Comparison of ENCODE assay signal across 8 mouse cellular contexts in genomic region chr2:25180478-25180903, GRCm38 (mm10). TPM values are rescaled to one million over a fixed set of nuclear protein-coding genes. Genes with fewer than 3 reads are reported as not detected.
DNase-seq lines count a peak whose midpoint lies in the region; ATAC-seq lines count a peak whose summit lies in the region.

Gene Nrarp, plus strand, starts transcription at chr2:25180758.

- peak within 1 kb of the TSS; percentile 59 for H3K4me3 ChIP-seq in hindbrain, embryonic 14.5 days (replicated peaks; ENCODE audit: low read length)

- H3K9ac ChIP-seq in hindbrain, embryonic 14.5 days, result peak within 1 kb of the TSS; percentile 64

- peak; percentile 88 for ATAC-seq in hindbrain, embryonic 14.5 days (ENCODE audit: low FRiP score)

- H3K36me3 ChIP-seq in hindbrain, embryonic 14.5 days (replicated peaks; ENCODE audit: control insufficient read depth, insufficient read depth), result no peaks in the 10 kb centered on the region

- peak within 1 kb of the TSS; percentile 87 for H3K4me2 ChIP-seq in hindbrain, embryonic 14.5 days (replicated peaks)

- DNase-seq in Muller cell, postnatal 12 days (ENCODE audit: inconsistent ontology term), result peak; percentile 99
- DNase-seq in cerebellum, postnatal 25 days, result peak; percentile 87 to 95
- peak; percentile 89 to 92 for DNase-seq in frontal cortex, postnatal 36 days (ENCODE audit: low spot score in 2 of 2)
- peak; percentile 92 for DNase-seq in hindbrain, embryonic 14.5 days (ENCODE audit: low spot score)
- peak; percentile 93 to 95 for DNase-seq in layer of hippocampus, postnatal 36 days
- peak; percentile 96 for DNase-seq in lung, postnatal 25 days (ENCODE audit: low spot score)
- DNase-seq in retina, embryonic 14.5 days (ENCODE audit: low spot score), result peak; percentile 96
- DNase-seq in thymus, postnatal 4 days, result peak; percentile 96

- no peaks in the 10 kb centered on the region for H3K9me3 ChIP-seq in hindbrain, embryonic 14.5 days (ENCODE audit: control insufficient read depth, low read length)

- peaks cover 56% of the 10 kb centered on the region; the same call in 1 of the 2 replicates for H3K4me1 ChIP-seq in hindbrain, embryonic 14.5 days (replicated peaks; ENCODE audit: control insufficient read depth, insufficient read depth, low read length)

- peak within 1 kb of the TSS; percentile 74 for H3K27ac ChIP-seq in hindbrain, embryonic 14.5 days

- H3K27me3 ChIP-seq in hindbrain, embryonic 14.5 days (ENCODE audit: control insufficient read depth, insufficient read depth, low read length), result no peaks in the 10 kb centered on the region

- under 1% methylated on average over 35 of the region's 35 CpGs for WGBS in hindbrain, embryonic 14.5 days

RNA-seq across cellular contexts. Expression of gene Nrarp, which starts in this region (rescaled TPM):
- 15.6 and 19.9 TPM in 2 replicates for polyA plus RNA-seq in hindbrain, embryonic 14.5 days (2014; fragmentation: Nextera tagmentation; extraction: Ambion mirVana)
- total RNA-seq in layer of hippocampus, postnatal 36 days (2021), result 10 to 100 TPM; 21.3 to 21.5 TPM

Comparison
In these comparisons a context has a peak if more than half of its experiments do, and no peak if none do; other contexts are left out.
1. Peak in every context shown above with its lines: DNase-seq, ATAC-seq, H3K4me3 ChIP-seq and H3K27ac ChIP-seq.